Mouse (Mus musculus): Measurements from ENCODE around the gene Hdac8.

GRCm38 (mm10) chrX:102284889-102285288, 220.3 kb downstream of the Hdac8 start:
- TF ChIP-seq CTCF (IDR thresholded peaks at IDR 0.05; ENCODE audit: extremely low read depth, insufficient read length, insufficient replicate concordance, low read depth, low read length): no peak
- TF ChIP-seq POLR2A (IDR thresholded peaks at IDR 0.05; ENCODE audit: low read depth, low read length): no peak

All from small intestine, adult 2 months (tissue).